ENCODE assay signal across 27 mouse cellular contexts in genomic region chr10:70809411-70809810, GRCm38 (mm10).
DNase-seq lines count a peak whose midpoint lies in the region; ATAC-seq lines count a peak whose summit lies in the region.
"Had no signal": no experiment of that assay in that cellular context is flagged by ENCODE, and none has a peak within 500 bp of the region (broad histone marks: within the 10 kb centered on the region; RNA-seq: fewer than 3 reads in every experiment).

No protein-coding gene starts in this region.

- no peak overlapping the region for H3K27ac ChIP-seq in neural tube, embryonic 14.5 days (ENCODE audit: low read depth, low read length)
- no peak overlapping the region for H3K27ac ChIP-seq in midbrain, embryonic 11.5 days (ENCODE audit: low read depth, low read length)
- H3K27ac ChIP-seq: embryonic facial prominence, embryonic 12.5 days; gastrocnemius, adult 2 months; hindbrain, postnatal 0 days; intestine, embryonic 15.5 days; limb, embryonic 13.5 days; lung, embryonic 15.5 days; midbrain, embryonic 10.5 days; neural tube, embryonic 13.5 days had no signal

- no peaks in the 10 kb centered on the region for H3K36me3 ChIP-seq in neural tube, embryonic 14.5 days (ENCODE audit: control insufficient read depth, insufficient read depth, low read length)
- no peaks in the 10 kb centered on the region for H3K36me3 ChIP-seq in midbrain, embryonic 11.5 days (ENCODE audit: control insufficient read depth, insufficient read depth, low read length)
- H3K36me3 ChIP-seq: embryonic facial prominence, embryonic 12.5 days; intestine, embryonic 15.5 days; limb, embryonic 13.5 days; lung, embryonic 15.5 days; midbrain, embryonic 10.5 days; neural tube, embryonic 13.5 days had no signal

- no peaks in the 10 kb centered on the region for H3K4me1 ChIP-seq in neural tube, embryonic 14.5 days (ENCODE audit: control insufficient read depth, insufficient read depth, low read length)
- no peaks in the 10 kb centered on the region for H3K4me1 ChIP-seq in midbrain, embryonic 11.5 days (ENCODE audit: control insufficient read depth, insufficient read depth, low read length)
- H3K4me1 ChIP-seq: embryonic facial prominence, embryonic 12.5 days; intestine, embryonic 15.5 days; lung, embryonic 15.5 days had no signal

- peak; percentile 29 for ATAC-seq in neural tube, embryonic 14.5 days (ENCODE audit: low read depth)
- no peak for ATAC-seq in midbrain, embryonic 11.5 days (ENCODE audit: low FRiP score)
- ATAC-seq: CD4-positive, CD25-positive, alpha-beta regulatory T cell, adult 4 months; forebrain, embryonic 14.5 days; hindbrain, postnatal 0 days; intestine, embryonic 15.5 days had no signal

- DNase-seq in adrenal gland, adult 2 months, result peak; percentile 74
- DNase-seq in adrenal gland, postnatal 4 days (ENCODE audit: low spot score in 2 of 2), result no peak
- DNase-seq in neural tube, embryonic 10.5 days (ENCODE audit: extremely low spot score, low spot score), result no peak
- peak; percentile 64 to 66 for DNase-seq in adrenal gland, postnatal 36 days
- no peak for DNase-seq in midbrain, embryonic 11.5 days (ENCODE audit: low spot score, missing footprints)
- DNase-seq in thymus, postnatal 10 days (ENCODE audit: low spot score in 2 of 2), result no peak
- DNase-seq: cerebellum, adult 18-20 months; embryo, embryonic 11 days; gastrocnemius, adult 2 months; heart, postnatal 14 days; kidney, adult 2 months; kidney, postnatal 4 days; retina, postnatal 1 day; right cerebral cortex, postnatal 14 days; thymus, postnatal 14 days had no signal

- no peak overlapping the region for H3K9ac ChIP-seq in neural tube, embryonic 14.5 days (replicated peaks; ENCODE audit: low read depth, low read length)
- H3K9ac ChIP-seq in midbrain, embryonic 11.5 days (ENCODE audit: low read length), result no peak overlapping the region
- H3K9ac ChIP-seq: embryonic facial prominence, embryonic 12.5 days; intestine, embryonic 15.5 days; limb, embryonic 13.5 days; lung, embryonic 15.5 days; neural tube, embryonic 13.5 days had no signal

- no peak overlapping the region for H3K4me3 ChIP-seq in neural tube, embryonic 14.5 days (ENCODE audit: low read depth, low read length)
- no peak overlapping the region for H3K4me3 ChIP-seq in midbrain, embryonic 11.5 days (ENCODE audit: low read depth, low read length)
- H3K4me3 ChIP-seq: embryonic facial prominence, embryonic 12.5 days; gastrocnemius, adult 2 months; intestine, embryonic 15.5 days; limb, embryonic 13.5 days; lung, embryonic 15.5 days; midbrain, embryonic 10.5 days; myocyte; neural tube, embryonic 13.5 days had no signal

- no peak overlapping the region for H3K4me2 ChIP-seq in neural tube, embryonic 14.5 days (ENCODE audit: low read depth, low read length)
- H3K4me2 ChIP-seq in midbrain, embryonic 11.5 days, result no peak overlapping the region
- H3K4me2 ChIP-seq: embryonic facial prominence, embryonic 12.5 days; intestine, embryonic 15.5 days; limb, embryonic 13.5 days; liver, embryonic 11.5 days; lung, embryonic 15.5 days; neural tube, embryonic 13.5 days had no signal

- no peaks in the 10 kb centered on the region for H3K9me3 ChIP-seq in neural tube, embryonic 14.5 days (ENCODE audit: control insufficient read depth, low read length)
- no peaks in the 10 kb centered on the region for H3K9me3 ChIP-seq in midbrain, embryonic 11.5 days (ENCODE audit: control insufficient read depth, low read length)
- H3K9me3 ChIP-seq: intestine, embryonic 15.5 days; lung, embryonic 15.5 days; midbrain, embryonic 10.5 days; neural tube, embryonic 13.5 days had no signal

- no peaks in the 10 kb centered on the region for H3K27me3 ChIP-seq in neural tube, embryonic 14.5 days (ENCODE audit: control insufficient read depth, insufficient read depth, low read length)
- H3K27me3 ChIP-seq in midbrain, embryonic 11.5 days (ENCODE audit: control insufficient read depth, insufficient read depth, low read length), result no peaks in the 10 kb centered on the region
- H3K27me3 ChIP-seq: embryonic facial prominence, embryonic 12.5 days; intestine, embryonic 15.5 days; limb, embryonic 13.5 days; lung, embryonic 15.5 days; neural tube, embryonic 13.5 days had no signal

- WGBS in neural tube, embryonic 14.5 days, result 27% methylated on average over 3 of the region's 3 CpGs
- 85% methylated on average over 3 of the region's 3 CpGs for WGBS in midbrain, embryonic 11.5 days

Comparison
In these comparisons a context has a peak if more than half of its experiments do, and no peak if none do; other contexts are left out.
1. DNase-seq: peak in adrenal gland, adult 2 months (single experiment) and adrenal gland, postnatal 36 days (2 of 2); none in adrenal gland, postnatal 4 days (0 of 2), neural tube, embryonic 10.5 days (single experiment), midbrain, embryonic 11.5 days (single experiment) and thymus, postnatal 10 days (0 of 2).